Mouse (Mus musculus) left cerebral cortex, postnatal 4 days (tissue): ENCODE measurements around the gene Fmnl3. TPM values are rescaled to one million over a fixed set of nuclear protein-coding genes. Genes with fewer than 3 reads are reported as not detected.

Experiments used
- total RNA-seq, 2 experiments: library from RNA; stranded (reverse); gene quantifications; 2 replicates each; pipeline ENCODE4 v1.2.3; 2021

Fmnl3 gene
- total RNA-seq, 2 experiments from 2014 or later, result 23.2 to 24.0 TPM

Other genes with a start within 250 kb of the Fmnl3 start
- 10 to 100 TPM; 39.7 to 46.0 TPM for gene Spats2, start 244.6 kb downstream of the Fmnl3 start, total RNA-seq
- 10 to 100 TPM; 66.6 to 67.3 TPM for gene Kcnh3, start 145.6 kb downstream of the Fmnl3 start, total RNA-seq
- gene Mcrs1, start 118.5 kb downstream of the Fmnl3 start, total RNA-seq, result 100 to 1,000 TPM; 136 to 139 TPM
- gene Prpf40b, start 75.4 kb downstream of the Fmnl3 start, total RNA-seq, result 100 to 1,000 TPM; 125 to 132 TPM
- gene Fam186b, start 74.6 kb downstream of the Fmnl3 start, total RNA-seq, result 1 to 10 TPM in 1 of 2 experiments, under 1 TPM in 1; 0.64 to 1.3 TPM
- 100 to 1,000 TPM; 238 to 247 TPM for gene Tmbim6, start 22.4 kb upstream of the Fmnl3 start, total RNA-seq
- 10 to 100 TPM; 39.0 to 39.2 TPM for gene Nckap5l, start 87.3 kb upstream of the Fmnl3 start, total RNA-seq
- gene Bcdin3d, start 104.2 kb upstream of the Fmnl3 start, total RNA-seq, result 1 to 10 TPM; 7.8 to 8.0 TPM
- 10 to 100 TPM; 53.6 to 65.1 TPM for gene Faim2, start 157.7 kb upstream of the Fmnl3 start, total RNA-seq
- not detected for gene Aqp2, start 208.6 kb upstream of the Fmnl3 start, total RNA-seq
- gene Aqp5, start 220.3 kb upstream of the Fmnl3 start, total RNA-seq, result 1 to 10 TPM in 1 of 2 experiments, under 1 TPM in 1; 0.28 to 1.1 TPM
- gene Aqp6, start 230.9 kb upstream of the Fmnl3 start, total RNA-seq, result not detected